Comparison of ENCODE assay signal across 8 mouse cellular contexts in the genomic region with DNA sequence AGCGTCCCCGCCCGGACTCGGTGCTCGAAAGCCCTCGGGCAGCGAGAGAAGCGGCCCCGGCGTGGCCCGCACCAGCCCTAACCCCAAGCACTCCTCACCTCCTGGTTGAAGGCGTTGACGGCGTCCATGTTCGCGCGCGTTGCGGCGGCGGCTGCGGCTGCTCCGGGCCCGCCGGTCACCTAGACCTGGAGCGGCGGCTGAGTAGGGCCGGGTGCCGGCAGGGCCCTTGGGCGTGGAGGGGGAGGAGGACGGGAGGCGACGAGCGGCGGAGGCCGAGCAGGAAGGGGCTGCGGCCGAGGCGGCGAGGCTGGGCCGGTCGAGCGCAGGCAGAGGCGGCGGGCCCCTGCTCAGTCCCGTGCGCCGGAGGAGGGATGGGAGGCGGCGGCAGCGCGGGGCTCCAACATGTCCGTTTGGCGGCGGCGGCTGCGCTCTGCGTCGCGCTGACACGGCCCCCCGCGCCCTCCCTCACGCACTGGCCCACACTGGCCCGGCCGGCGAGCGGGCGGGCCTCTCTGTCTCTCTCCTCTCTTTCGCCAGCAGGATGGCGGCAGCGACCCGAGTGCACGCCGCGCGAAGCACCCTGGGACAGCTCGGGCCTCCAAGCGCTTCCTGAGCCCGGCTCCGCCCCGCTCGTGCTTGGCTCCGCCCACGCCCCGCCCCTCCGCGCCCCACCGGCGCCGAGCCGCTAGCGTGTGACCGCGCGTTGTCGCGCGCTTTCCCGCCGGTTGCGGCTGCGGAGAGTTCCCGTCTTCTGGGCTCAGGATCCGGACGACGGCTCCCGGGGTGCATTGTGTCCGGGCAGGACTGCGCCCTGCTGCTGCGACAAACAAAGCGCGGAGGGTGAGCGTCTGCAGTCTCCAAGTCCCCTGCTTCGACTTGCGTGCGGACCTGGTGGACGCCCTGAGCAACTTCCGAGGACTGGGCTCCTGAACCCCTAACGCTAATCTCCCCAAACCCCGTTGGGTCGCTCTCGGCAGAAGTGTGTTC. TPM values are rescaled to one million over a fixed set of nuclear protein-coding genes. Genes with fewer than 3 reads are reported as not detected.
DNase-seq lines count a peak whose midpoint lies in the region; ATAC-seq lines count a peak whose summit lies in the region.

A gene (minus strand): TSS at position 599 of the 987 bp plus-strand sequence.

- WGBS in hindbrain, embryonic 15.5 days, result under 1% methylated on average over 84 of the region's 123 CpGs

- peak within 1 kb of the TSS; percentile 99 for H3K4me3 ChIP-seq in hindbrain, embryonic 15.5 days

- H3K27me3 ChIP-seq in hindbrain, embryonic 15.5 days, result no peaks in the 10 kb centered on the region

- peak within 1 kb of the TSS; percentile 94 for H3K4me2 ChIP-seq in hindbrain, embryonic 15.5 days

- H3K36me3 ChIP-seq in hindbrain, embryonic 15.5 days, result no peaks in the 10 kb centered on the region

- peak; percentile 91 for DNase-seq in R1 (ENCODE audit: low read depth, low spot score)
- peak; percentile 97 to 99 for DNase-seq in cerebellum, postnatal 25 days
- DNase-seq in frontal cortex, postnatal 36 days (ENCODE audit: low spot score in 2 of 2), result peak; percentile 95 to 97
- peak; percentile 92 for DNase-seq in left cerebral cortex, adult 11 months (ENCODE audit: low spot score)
- peak; percentile 98 for DNase-seq in lung, postnatal 4 days
- DNase-seq in retina, postnatal 7 days (ENCODE audit: low read depth, low spot score), result peak; percentile 93
- peak; percentile 95 for DNase-seq in urinary bladder, adult 2 months (ENCODE audit: low spot score)

- H3K9ac ChIP-seq in hindbrain, embryonic 15.5 days, result peak within 1 kb of the TSS; percentile 94

- peak within 1 kb of the TSS; percentile 94 for H3K27ac ChIP-seq in hindbrain, embryonic 15.5 days (replicated peaks)

- no peaks in the 10 kb centered on the region for H3K9me3 ChIP-seq in hindbrain, embryonic 15.5 days

- peaks cover 46% of the 10 kb centered on the region for H3K4me1 ChIP-seq in hindbrain, embryonic 15.5 days (replicated peaks)

- peak; percentile 97 for ATAC-seq in hindbrain, embryonic 15.5 days (ENCODE audit: low FRiP score, low read depth)

RNA-seq across cellular contexts. Expression of the gene that starts here (rescaled TPM):
- 25.5 and 29.2 TPM in 2 replicates for polyA plus RNA-seq in hindbrain, embryonic 15.5 days (2015; fragmentation: Nextera tagmentation; extraction: Ambion mirVana)
- polyA plus RNA-seq in urinary bladder, adult 2 months (2012; rRNA removed), result 24.9 and 29.1 TPM in 2 replicates

Comparison
In these comparisons a context has a peak if more than half of its experiments do, and no peak if none do; other contexts are left out.
1. Peak in every context shown above with its lines: DNase-seq, ATAC-seq, H3K4me3 ChIP-seq and H3K27ac ChIP-seq.